Mouse (Mus musculus) E14TG2a.4 (cell line): ENCODE results near the gene Cd83.

Experiments
- CTCF ChIP-seq: conservative IDR thresholded peaks from 2 replicates; pipeline ENCODE4 v1.5.1; 2014; ENCODE audit warnings: low read length
- POU5F1 ChIP-seq: IDR thresholded peaks from 2 replicates; pipeline ENCODE4 v1.6.1; 2014; ENCODE audit warnings: low read length, borderline replicate concordance

DNA sequence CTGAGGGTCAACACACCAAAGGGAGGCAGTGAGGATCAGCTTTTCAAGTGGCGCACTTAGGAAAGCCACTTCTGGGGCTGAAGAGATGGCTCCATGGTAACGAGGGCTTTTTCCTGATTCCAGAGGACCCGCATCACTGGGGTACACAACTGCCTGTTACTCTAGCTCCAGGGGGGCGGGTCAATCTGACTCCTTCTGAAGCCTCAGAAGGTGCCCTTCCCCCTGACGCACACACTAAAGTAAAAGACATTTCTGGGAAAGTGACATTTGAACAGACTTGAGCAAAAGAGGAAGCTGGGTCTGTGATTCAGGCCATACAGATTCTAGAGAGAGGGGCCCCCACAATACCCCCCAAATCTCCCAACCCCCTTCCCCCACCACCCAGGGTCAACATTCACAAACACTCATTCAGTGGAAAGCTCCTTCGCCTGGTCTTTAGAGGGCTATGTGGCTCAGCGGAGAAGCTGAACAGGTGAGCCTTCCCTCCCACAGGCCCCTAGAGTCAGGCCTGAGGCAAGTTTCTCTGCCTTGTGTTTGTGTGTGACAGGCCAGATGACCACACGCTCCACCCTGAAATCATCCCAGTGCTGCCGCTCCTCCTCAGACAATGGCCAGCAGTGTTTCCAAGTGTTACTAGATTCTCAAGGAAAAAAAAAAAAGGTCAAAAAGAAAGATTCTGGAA is 7.1 kb upstream of the Cd83 start:
- no peak for TF ChIP-seq CTCF
- no peak for TF ChIP-seq POU5F1
